Mouse (Mus musculus) embryo, embryonic 10 days (tissue): ENCODE data around the gene Exosc3.
"Not testable (repeated sequence)": the region's sequence is repeated elsewhere in the genome, so short reads cannot be mapped to it uniquely, and the experiment has no call there.

Experiments
- DNase-seq: peaks from one replicate; pipeline ENCODE4 v3.0.0-alpha.2; 2015; ENCODE audit warnings: low spot score

The Exosc3 gene

GRCm38 (mm10) chr4:45342286-45343155 lies at the start of gene Exosc3:
Exosc3 (minus strand) TSS chr4:45342732.
- DNase-seq = peak; percentile 51

GRCm38 (mm10) chr4:45392099-45392498 lies 49.6 kb upstream of the Exosc3 start:
- no peak for DNase-seq

GRCm38 (mm10) chr4:45387296-45387695 lies 44.8 kb upstream of the Exosc3 start:
- not testable (repeated sequence) for DNase-seq

- DNase-seq = not testable (repeated sequence)
Measured at GRCm38 (mm10) chr4:45382133-45382532, 39.6 kb upstream of the Exosc3 start.

GRCm38 (mm10) chr4:45380903-45381580 lies 38.5 kb upstream of the Exosc3 start:
- not testable (repeated sequence) for DNase-seq

GRCm38 (mm10) chr4:45376573-45376972 lies 34.0 kb upstream of the Exosc3 start:
- DNase-seq = no peak

- DNase-seq = no peak
Measured at GRCm38 (mm10) chr4:45374879-45375278, 32.3 kb upstream of the Exosc3 start.

- DNase-seq = no peak
Measured at GRCm38 (mm10) chr4:45371261-45371660, 28.7 kb upstream of the Exosc3 start.

- no peak for DNase-seq
Measured at GRCm38 (mm10) chr4:45356653-45357052, 14.1 kb upstream of the Exosc3 start.

- DNase-seq = peak; percentile 88
Measured at GRCm38 (mm10) chr4:45341669-45342249, 773 bp downstream of the Exosc3 start, which contains the start of gene Dcaf10. Dcaf10 (plus strand) TSS chr4:45342101.

GRCm38 (mm10) chr4:45341226-45341625 lies 1.3 kb downstream of the Exosc3 start:
- no peak for DNase-seq

- DNase-seq = no peak
Measured at GRCm38 (mm10) chr4:45332466-45332865, 10.1 kb downstream of the Exosc3 start.

- DNase-seq = no peak
Measured at GRCm38 (mm10) chr4:45331139-45331538, 11.4 kb downstream of the Exosc3 start.

GRCm38 (mm10) chr4:45320159-45320816 lies 22.2 kb downstream of the Exosc3 start:
- peak; percentile 89 for DNase-seq

- DNase-seq = no peak
Measured at GRCm38 (mm10) chr4:45311056-45311455, 31.5 kb downstream of the Exosc3 start.

GRCm38 (mm10) chr4:45308606-45309005 lies 33.9 kb downstream of the Exosc3 start:
- no peak for DNase-seq

- peak; percentile 70 for DNase-seq
Measured at GRCm38 (mm10) chr4:45308046-45308445, 34.5 kb downstream of the Exosc3 start.

- no peak for DNase-seq
Measured at GRCm38 (mm10) chr4:45305536-45305935, 37.0 kb downstream of the Exosc3 start.

- DNase-seq = peak; percentile 90
Measured at GRCm38 (mm10) chr4:45296662-45297564, 45.6 kb downstream of the Exosc3 start, which contains the start of gene Trmt10b. Trmt10b (plus strand) TSS chr4:45297127.

- DNase-seq = no peak
Measured at GRCm38 (mm10) chr4:45287906-45288305, 54.6 kb downstream of the Exosc3 start.

- DNase-seq = peak; percentile 59
Measured at GRCm38 (mm10) chr4:45286318-45286717, 56.2 kb downstream of the Exosc3 start.
